Mouse (Mus musculus) brain, embryonic 14.5 days (tissue): Measurements from ENCODE around the gene 4931422A03Rik.

ENCODE experiments used
- CTCF ChIP-seq: fragments of 200-500 bp; IDR thresholded peaks from 2 replicates; pipeline ENCODE4 v1.5.1; 2012; ENCODE audit warnings: inconsistent platforms, mild to moderate bottlenecking, moderate library complexity, borderline replicate concordance; ENCODE audit not compliant: insufficient read depth, insufficient read length; ENCODE audit errors: extremely low read depth
- POLR2A ChIP-seq: fragments of 200-500 bp; IDR thresholded peaks from 2 replicates; pipeline ENCODE4 v1.6.1; 2012; ENCODE audit warnings: mild to moderate bottlenecking, inconsistent platforms, borderline replicate concordance; ENCODE audit not compliant: poor library complexity, insufficient read depth, insufficient read length, severe bottlenecking; ENCODE audit errors: extremely low read depth

DNA sequence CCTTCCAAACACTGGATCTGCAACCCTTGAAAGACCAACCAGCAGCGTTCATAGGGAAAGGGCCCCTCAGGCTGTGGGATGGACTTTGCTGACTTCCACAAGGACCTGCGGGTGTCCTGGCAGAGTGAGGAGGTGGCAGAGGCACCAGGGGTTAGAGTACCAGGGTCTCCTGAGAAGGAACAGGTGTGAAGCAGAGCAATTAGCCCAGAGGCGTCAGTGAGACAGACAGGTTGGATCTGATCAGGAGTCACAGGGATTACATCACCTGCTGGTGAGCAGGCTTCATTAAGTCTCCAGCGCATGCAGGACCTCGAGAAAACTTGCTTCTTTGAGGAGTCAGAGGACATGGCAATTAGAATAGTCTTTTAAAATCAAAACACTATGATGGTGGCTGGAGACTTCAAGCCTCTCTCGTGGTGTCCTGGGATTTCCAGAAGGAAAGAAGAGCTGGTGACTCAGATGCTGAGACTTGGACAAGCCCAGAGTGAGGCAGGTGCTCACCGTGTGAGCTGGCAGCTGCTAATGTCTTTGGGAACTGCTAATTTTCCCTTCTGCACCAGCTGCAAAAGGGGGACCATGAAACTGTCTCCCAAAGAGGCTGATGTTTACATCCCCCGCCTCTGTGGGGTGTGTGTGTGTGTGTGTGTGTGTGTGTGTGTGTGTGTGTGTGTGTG, 80.0 kb downstream of the 4931422A03Rik start:
- TF ChIP-seq CTCF (no peak), POLR2A (no peak)
